Mouse (Mus musculus): ENCODE data around the gene Ern2.

DNA sequence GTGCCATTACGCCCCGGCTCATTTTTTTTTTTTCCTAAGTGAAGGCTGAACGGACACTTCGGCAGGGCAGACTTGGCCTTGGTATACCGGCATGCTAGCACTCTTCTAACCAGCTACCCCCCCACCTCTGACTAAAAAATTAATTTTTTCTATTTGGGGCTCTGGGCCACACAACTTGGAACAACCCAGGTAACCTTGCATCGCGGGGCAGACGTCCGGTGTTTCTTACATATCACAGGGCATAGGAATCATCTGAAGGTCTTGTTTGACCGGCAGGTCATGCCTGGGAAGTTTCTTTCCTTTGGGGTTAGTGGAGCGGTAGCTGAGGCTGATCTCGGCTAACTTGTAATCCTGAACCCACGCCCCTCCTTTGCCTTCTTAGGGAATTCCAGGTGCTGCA lies 27.5 kb downstream of the Ern2 start:
- TF ChIP-seq CTCF (IDR thresholded peaks at IDR 0.05; ENCODE audit: control insufficient read depth, insufficient read depth, insufficient replicate concordance, low read depth, low read length) (no peak), POLR2A (IDR thresholded peaks at IDR 0.05; ENCODE audit: control insufficient read depth, low read depth, low read length) (no peak)
